Comparison of ENCODE assay signal across 10 mouse cellular contexts in genomic region chr2:69061313-69061712, GRCm38 (mm10).
A peak's percentile ranks its signal among the peaks of the same experiment; 100 is the strongest.
DNase-seq lines count a peak whose midpoint lies in the region; ATAC-seq lines count a peak whose summit lies in the region.
"Had no signal": no experiment of that assay in that cellular context is flagged by ENCODE, and none has a peak within 500 bp of the region (broad histone marks: within the 10 kb centered on the region; RNA-seq: fewer than 3 reads in every experiment).

No protein-coding gene starts in this region.

- no peak overlapping the region for H3K27ac ChIP-seq in midbrain, embryonic 14.5 days (replicated peaks; ENCODE audit: low read depth, low read length)
- no peak overlapping the region for H3K27ac ChIP-seq in midbrain, embryonic 10.5 days (replicated peaks)
- H3K27ac ChIP-seq: stomach, embryonic 15.5 days had no signal

- H3K4me2 ChIP-seq in midbrain, embryonic 14.5 days (ENCODE audit: low read length), result no peak overlapping the region
- H3K4me2 ChIP-seq: midbrain, embryonic 11.5 days; stomach, embryonic 15.5 days had no signal

- no peaks in the 10 kb centered on the region for H3K27me3 ChIP-seq in midbrain, embryonic 14.5 days (ENCODE audit: control insufficient read depth, insufficient read depth, low read length)
- H3K27me3 ChIP-seq in midbrain, embryonic 10.5 days (ENCODE audit: low read depth, poor library complexity, severe bottlenecking), result no peaks in the 10 kb centered on the region
- H3K27me3 ChIP-seq: stomach, embryonic 15.5 days had no signal

- intact Hi-C loops in gastrocnemius, postnatal 36 days (cut with DNase I), result no loop called here

- no peaks in the 10 kb centered on the region for H3K36me3 ChIP-seq in midbrain, embryonic 14.5 days (ENCODE audit: control insufficient read depth, insufficient read depth, low read length)
- no peaks in the 10 kb centered on the region for H3K36me3 ChIP-seq in midbrain, embryonic 10.5 days
- H3K36me3 ChIP-seq: stomach, embryonic 15.5 days had no signal

- H3K9ac ChIP-seq in midbrain, embryonic 14.5 days (replicated peaks; ENCODE audit: low read length), result no peak overlapping the region
- H3K9ac ChIP-seq: stomach, embryonic 15.5 days had no signal

- H3K4me1 ChIP-seq in midbrain, embryonic 14.5 days (ENCODE audit: control insufficient read depth, insufficient read depth, low read length), result no peaks in the 10 kb centered on the region
- peaks cover 7% of the 10 kb centered on the region for H3K4me1 ChIP-seq in midbrain, embryonic 10.5 days
- H3K4me1 ChIP-seq: stomach, embryonic 15.5 days had no signal

- no peak for ATAC-seq in midbrain, embryonic 14.5 days (ENCODE audit: low FRiP score, low TSS enrichment)

- H3K9me3 ChIP-seq in midbrain, embryonic 14.5 days (ENCODE audit: control insufficient read depth, low read length), result no peaks in the 10 kb centered on the region
- no peaks in the 10 kb centered on the region for H3K9me3 ChIP-seq in midbrain, embryonic 10.5 days (replicated peaks)
- H3K9me3 ChIP-seq: stomach, embryonic 15.5 days had no signal

- no peak overlapping the region for H3K4me3 ChIP-seq in midbrain, embryonic 14.5 days (replicated peaks; ENCODE audit: low read depth, low read length)
- no peak overlapping the region for H3K4me3 ChIP-seq in midbrain, embryonic 10.5 days
- H3K4me3 ChIP-seq: stomach, embryonic 15.5 days had no signal

- peak; percentile 17 for DNase-seq in gastrocnemius, adult 18-20 months (ENCODE audit: low spot score)
- no peak for DNase-seq in gastrocnemius, postnatal 36 days
- peak; percentile 21 for DNase-seq in midbrain, embryonic 14.5 days
- no peak for DNase-seq in midbrain, embryonic 10.5 days (ENCODE audit: low spot score)
- peak; percentile 45 to 59 for DNase-seq in cerebellum, postnatal 14 days
- peak; percentile 35 for DNase-seq in telencephalon, adult 2 months (ENCODE audit: low read depth, low spot score)
- DNase-seq in right cerebral cortex, postnatal 10 days (ENCODE audit: low spot score in 2 of 2), result no peak
- no peak for DNase-seq in natural killer cell, adult 2 months (ENCODE audit: low spot score in 2 of 2)

Comparison
In these comparisons a context has a peak if more than half of its experiments do, and no peak if none do; other contexts are left out.
1. DNase-seq: peak in gastrocnemius, adult 18-20 months (single experiment), midbrain, embryonic 14.5 days (single experiment), cerebellum, postnatal 14 days (2 of 2) and telencephalon, adult 2 months (single experiment); none in gastrocnemius, postnatal 36 days (0 of 2), midbrain, embryonic 10.5 days (single experiment), right cerebral cortex, postnatal 10 days (0 of 2) and natural killer cell, adult 2 months (0 of 2).